Mouse (Mus musculus) kidney, embryonic 14.5 days (tissue): ENCODE results near the gene Rbm12. TPM values are rescaled to one million over a fixed set of nuclear protein-coding genes. Genes with fewer than 3 reads are reported as not detected.
A peak's percentile ranks its signal among the peaks of the same experiment; 100 is the strongest.

Experiments
- ATAC-seq: fragments of 200-750 bp; cut with Nextera tagmentation; 2 replicates; pipeline ENCODE4 v1.8.0; 2017; ENCODE audit warnings: moderate number of reproducible peaks, mild to moderate bottlenecking, moderate TSS enrichment, moderate library complexity; ENCODE audit not compliant: low FRiP score, low TSS enrichment
- H3K27ac ChIP-seq: fragments of 300-500 bp; sonication (generic); 2 replicates; pipeline ENCODE4 v1.5.1; 2014; ENCODE audit warnings: low read depth, mild to moderate bottlenecking, low read length, moderate library complexity, mixed read lengths
- H3K27me3 ChIP-seq: fragments of 300-500 bp; sonication (generic); 2 replicates; pipeline ENCODE4 v1.6.1; 2014; ENCODE audit warnings: mild to moderate bottlenecking, low read length; ENCODE audit not compliant: control insufficient read depth, insufficient read depth
- H3K36me3 ChIP-seq: fragments of 300-500 bp; sonication (generic); 2 replicates; pipeline ENCODE4 v1.6.1; 2014; ENCODE audit warnings: low read length, mixed read lengths; ENCODE audit not compliant: control insufficient read depth, insufficient read depth
- H3K4me1 ChIP-seq: fragments of 300-500 bp; sonication (generic); 2 replicates; pipeline ENCODE4 v1.6.1; 2014; ENCODE audit warnings: low read length, mixed read lengths; ENCODE audit not compliant: control insufficient read depth, insufficient read depth
- H3K4me2 ChIP-seq: fragments of 300-500 bp; sonication (generic); replicated peaks from 2 replicates; pipeline ENCODE4 v1.6.1; 2014; ENCODE audit warnings: low read depth, mild to moderate bottlenecking, low read length
- H3K4me3 ChIP-seq: fragments of 300-500 bp; sonication (generic); 2 replicates; pipeline ENCODE4 v1.5.1; 2014; ENCODE audit warnings: mild to moderate bottlenecking, low read length
- H3K9ac ChIP-seq: fragments of 300-500 bp; sonication (generic); 2 replicates; pipeline ENCODE4 v1.6.1; 2014; ENCODE audit warnings: low read depth, mild to moderate bottlenecking, low read length, moderate library complexity
- H3K9me3 ChIP-seq: fragments of 300-500 bp; sonication (generic); 2 replicates; pipeline ENCODE4 v1.6.1; 2016; ENCODE audit warnings: low read length; ENCODE audit not compliant: control insufficient read depth
- WGBS: fragments of 180-500 bp; shearing (Covaris S2); extraction: QIAGEN DNeasy Blood & Tissue Kit; methylation state at CpG from one replicate; pipeline ENCODE4 v1.1.7; 2014; 5-methylcytosine and 5-hydroxymethylcytosine counted together
- polyA plus RNA-seq: library from polyadenylated mRNA; unstranded; fragments of >200 nt; fragmentation: Nextera tagmentation; extraction: Ambion mirVana; gene quantifications from 2 replicates; pipeline ENCODE4 v1.2.1, GENCODE M21; 2014

The Rbm12 gene
- polyA plus RNA-seq, 1 experiment from 2014 or later: 37.2 TPM

DNA sequence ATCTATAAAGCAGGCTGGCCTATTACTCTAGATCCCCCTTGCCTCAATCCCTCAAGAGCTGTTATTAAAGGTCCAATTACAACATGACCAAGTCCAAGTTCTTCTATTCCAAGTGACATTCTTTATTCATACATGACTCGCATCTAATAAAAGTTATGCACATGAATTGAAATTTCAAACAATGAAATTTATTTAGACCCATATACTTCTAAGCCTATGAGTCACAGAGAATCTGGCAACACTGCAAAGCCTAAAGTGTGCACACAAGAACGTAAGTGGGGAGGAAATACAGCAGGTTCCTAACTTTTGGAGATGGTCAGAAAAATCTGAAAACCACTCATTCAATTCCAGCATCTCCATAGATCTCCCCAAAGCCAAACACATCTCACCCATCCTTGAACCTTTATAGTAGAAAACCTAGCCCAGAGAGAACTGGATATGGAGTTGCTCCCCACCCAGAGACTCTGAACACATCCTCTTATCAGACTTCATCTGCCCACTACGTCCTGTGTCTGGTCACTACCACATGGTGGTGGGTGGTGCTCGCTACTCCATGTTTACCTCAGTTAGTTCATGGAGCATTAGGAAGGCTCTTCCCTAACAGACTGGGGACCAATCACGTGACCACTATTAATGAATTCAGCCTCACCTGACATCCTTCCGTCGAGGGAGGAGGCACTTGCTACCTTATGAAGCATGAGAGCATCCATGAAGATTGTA is 24.2 kb downstream of the Rbm12 start:
- 86% methylated on average over 7 of the region's 7 CpGs for WGBS
- Histone ChIP-seq H3K4me1 (no peaks in the 10 kb centered on the region), H3K9ac (no peak overlapping the region), H3K4me2 (no peak overlapping the region), H3K36me3 (peaks cover 12% of the 10 kb centered on the region; the same call in 1 of the 2 replicates), H3K27ac (no peak overlapping the region), H3K9me3 (no peaks in the 10 kb centered on the region), H3K27me3 (no peaks in the 10 kb centered on the region), H3K4me3 (no peak overlapping the region)
- ATAC-seq: no peak

DNA sequence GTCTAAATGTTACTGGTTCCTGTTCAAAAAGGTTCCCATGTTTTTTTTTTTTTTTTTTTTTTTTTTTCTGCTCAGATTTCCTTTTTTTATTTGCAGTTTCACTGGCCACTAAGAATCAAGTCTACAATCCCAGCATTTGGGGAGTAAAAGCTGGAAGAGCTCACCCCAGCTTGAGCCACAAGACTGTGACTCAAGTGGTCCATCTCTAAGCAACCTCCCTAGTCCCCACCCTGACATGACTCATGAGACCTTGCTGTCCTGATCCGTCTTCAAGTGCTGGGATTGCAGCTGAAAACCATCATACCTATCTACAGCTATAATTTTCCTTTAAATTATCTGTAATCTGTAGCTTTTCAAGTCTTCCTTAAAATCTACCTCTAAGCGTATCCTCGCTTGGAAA is 27.2 kb downstream of the Rbm12 start:
- H3K9ac ChIP-seq: no peak overlapping the region
- no peak overlapping the region for H3K27ac ChIP-seq
- H3K36me3 ChIP-seq: peaks cover 3% of the 10 kb centered on the region; the same call in 1 of the 2 replicates
- H3K9me3 ChIP-seq: no peaks in the 10 kb centered on the region
- WGBS: 90% methylated on average over 3 of the region's 3 CpGs
- no peaks in the 10 kb centered on the region for H3K4me1 ChIP-seq
- H3K27me3 ChIP-seq: no peaks in the 10 kb centered on the region
- no peak overlapping the region for H3K4me3 ChIP-seq
- ATAC-seq: no peak
- no peak overlapping the region for H3K4me2 ChIP-seq

DNA sequence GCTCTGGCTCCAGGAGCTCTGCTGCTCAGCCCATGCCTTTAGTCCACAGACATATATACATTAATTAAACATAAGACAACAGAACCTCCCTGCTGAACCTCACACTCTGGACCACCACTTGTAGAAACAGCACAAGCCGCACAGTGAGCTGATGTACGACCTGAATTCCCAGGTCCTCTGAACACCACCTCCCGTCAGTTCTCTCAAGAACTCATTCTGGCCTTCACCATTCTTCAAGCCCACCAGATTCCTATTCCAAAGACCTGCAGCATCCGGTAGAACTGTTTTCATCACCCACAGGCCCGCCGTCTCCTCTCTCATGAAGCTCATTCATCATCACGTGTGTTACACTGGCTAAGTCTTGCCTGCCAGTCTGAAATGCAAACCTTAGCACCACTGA is 31.4 kb downstream of the Rbm12 start:
- Histone ChIP-seq H3K4me3 (no peak overlapping the region), H3K27ac (no peak overlapping the region), H3K36me3 (peaks cover 40% of the 10 kb centered on the region), H3K4me1 (no peaks in the 10 kb centered on the region), H3K4me2 (no peak overlapping the region), H3K27me3 (no peaks in the 10 kb centered on the region), H3K9me3 (no peaks in the 10 kb centered on the region), H3K9ac (no peak overlapping the region)
- ATAC-seq: no peak
- 78% methylated on average over 7 of the region's 7 CpGs for WGBS

DNA sequence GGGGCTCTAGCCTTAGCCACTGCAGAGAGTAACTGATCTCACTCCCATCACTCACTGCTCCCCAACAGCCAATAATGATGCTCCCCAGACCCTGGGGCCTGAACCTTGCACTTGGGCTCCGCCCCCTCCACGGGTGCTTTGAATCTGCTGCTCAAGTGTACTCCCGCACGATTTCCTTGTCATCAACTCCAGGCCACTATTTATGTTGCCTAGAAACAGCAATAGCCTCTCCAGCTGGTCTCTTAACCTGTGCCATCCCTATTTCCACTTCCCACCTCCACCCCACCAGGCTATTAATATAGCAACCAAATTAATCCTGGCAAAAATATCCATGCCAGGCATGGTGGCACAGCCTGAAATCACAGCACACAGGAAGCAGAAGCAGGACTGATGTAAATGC is 32.1 kb downstream of the Rbm12 start:
- no peaks in the 10 kb centered on the region for H3K9me3 ChIP-seq
- peak; percentile 20; the same call in 1 of the 2 replicates for ATAC-seq
- H3K36me3 ChIP-seq: peaks cover 47% of the 10 kb centered on the region

DNA sequence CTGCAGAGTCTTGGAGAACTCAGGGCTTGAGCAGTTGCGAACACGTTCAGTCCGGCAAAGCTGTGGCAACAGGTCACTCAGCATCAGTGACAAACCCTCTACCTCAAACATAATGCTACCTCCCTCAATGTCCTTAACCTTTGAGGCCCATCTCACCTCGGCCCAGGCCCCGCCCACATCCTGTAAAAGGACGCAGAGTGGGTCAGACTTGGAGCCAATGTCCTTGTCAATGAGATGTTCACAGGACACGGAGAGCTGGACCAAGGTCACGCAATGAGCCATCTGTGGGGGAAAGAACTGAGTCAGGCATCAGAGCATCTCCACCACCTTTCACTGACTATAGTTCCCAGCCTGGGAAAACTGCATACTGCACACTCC is 32.6 kb downstream of the Rbm12 start:
- Histone ChIP-seq H3K4me1 (no peaks in the 10 kb centered on the region), H3K9me3 (no peaks in the 10 kb centered on the region), H3K4me2 (no peak overlapping the region), H3K9ac (no peak overlapping the region), H3K27ac (no peak overlapping the region), H3K36me3 (peaks cover 52% of the 10 kb centered on the region), H3K27me3 (no peaks in the 10 kb centered on the region), H3K4me3 (no peak overlapping the region)
- WGBS: 82% methylated on average over 8 of the region's 8 CpGs
- ATAC-seq: peak; percentile 20; the same call in 1 of the 2 replicates

More for the DNA sequence above, 32.1 kb downstream of the Rbm12 start:
- Histone ChIP-seq H3K9ac (no peak overlapping the region), H3K27ac (no peak overlapping the region), H3K4me2 (no peak overlapping the region), H3K27me3 (no peaks in the 10 kb centered on the region), H3K4me3 (no peak overlapping the region), H3K4me1 (no peaks in the 10 kb centered on the region)
- WGBS: 41% methylated on average over 4 of the region's 4 CpGs

DNA sequence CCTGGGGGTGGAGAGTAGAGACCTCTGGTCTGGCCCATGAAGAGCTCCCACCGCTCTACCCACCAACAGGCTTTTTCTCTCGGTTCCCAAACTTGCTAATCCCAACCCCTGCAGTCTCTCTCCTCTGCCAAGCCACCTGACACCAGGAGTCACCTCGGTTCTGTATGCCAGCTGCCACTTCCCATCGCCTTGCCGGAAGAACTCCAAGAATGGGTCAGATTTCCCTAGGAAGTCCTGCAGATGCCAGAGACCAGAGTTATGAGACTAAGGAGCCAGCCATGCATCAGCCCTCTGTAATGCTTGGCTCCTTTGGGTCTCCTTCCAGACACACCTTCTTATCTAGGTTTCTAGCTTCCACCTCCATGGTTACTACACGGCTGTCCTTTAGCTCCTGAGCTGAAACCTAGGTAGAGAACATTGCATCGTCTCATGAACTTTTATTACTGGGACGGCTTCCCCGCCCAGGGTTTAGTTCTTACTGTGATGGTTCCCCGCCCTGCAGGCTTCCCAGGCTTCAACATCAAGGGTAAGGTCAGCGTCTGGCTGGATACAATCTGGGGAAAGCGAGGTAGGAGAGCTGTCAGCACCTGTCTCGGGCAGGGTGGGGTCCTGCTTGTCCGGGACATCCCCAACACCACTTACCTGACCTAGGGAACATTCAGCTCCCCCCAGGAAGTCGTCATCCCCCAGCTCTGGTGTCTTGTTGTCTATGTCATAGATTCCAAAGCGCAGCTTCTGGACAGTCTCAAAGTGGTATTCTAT is 33.2 kb downstream of the Rbm12 start:
- Histone ChIP-seq H3K27ac (no peak overlapping the region), H3K9me3 (no peaks in the 10 kb centered on the region), H3K4me2 (no peak overlapping the region), H3K4me3 (no peak overlapping the region), H3K9ac (no peak overlapping the region), H3K4me1 (no peaks in the 10 kb centered on the region), H3K36me3 (peaks cover 58% of the 10 kb centered on the region), H3K27me3 (no peaks in the 10 kb centered on the region)
- WGBS: 92% methylated on average over 16 of the region's 16 CpGs
- no peak for ATAC-seq

DNA sequence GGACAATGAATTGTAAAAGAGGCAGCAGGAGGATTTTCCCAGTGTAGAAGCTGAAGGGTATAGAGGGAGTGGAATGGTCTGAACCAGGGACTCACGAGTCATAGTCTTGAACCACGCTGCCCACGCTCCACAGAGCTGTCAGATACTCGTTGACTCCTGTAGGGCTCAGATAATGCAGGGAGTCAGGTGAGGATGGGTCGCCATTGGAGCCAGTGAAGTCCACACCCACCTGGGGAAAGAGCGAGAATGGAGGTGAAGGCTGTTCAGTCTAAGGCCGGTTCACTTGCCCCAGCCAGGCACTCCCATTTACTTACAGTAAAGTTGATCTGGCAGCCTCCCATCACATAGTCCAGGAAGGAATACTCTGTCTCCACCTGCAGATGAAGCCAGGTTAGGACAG is 34.3 kb downstream of the Rbm12 start:
- no peak overlapping the region for H3K4me3 ChIP-seq
- H3K9me3 ChIP-seq: no peaks in the 10 kb centered on the region
- H3K9ac ChIP-seq: no peak overlapping the region
- no peak for ATAC-seq
- 95% methylated on average over 7 of the region's 7 CpGs for WGBS
- peaks cover 70% of the 10 kb centered on the region for H3K36me3 ChIP-seq
- H3K27ac ChIP-seq: no peak overlapping the region
- H3K27me3 ChIP-seq: no peaks in the 10 kb centered on the region
- H3K4me1 ChIP-seq: no peaks in the 10 kb centered on the region
- no peak overlapping the region for H3K4me2 ChIP-seq

DNA sequence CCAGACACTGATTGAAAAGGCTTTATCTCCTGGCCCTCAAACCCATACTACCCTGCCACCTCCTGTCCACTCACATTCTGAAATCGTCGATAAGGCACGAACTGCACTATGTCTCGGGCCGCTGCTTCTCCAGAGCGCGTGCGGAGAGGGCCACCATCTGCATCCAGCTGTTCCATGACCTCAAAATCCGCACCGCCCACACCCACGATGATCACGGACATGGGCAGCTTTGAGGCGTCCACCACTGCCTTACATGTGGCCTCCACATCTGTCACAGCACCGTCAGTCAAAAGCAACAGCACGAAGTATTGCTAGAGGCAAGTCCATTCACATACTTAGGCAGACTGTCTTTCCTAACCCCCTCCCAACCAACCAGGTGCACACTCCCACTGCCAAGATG is 38.1 kb downstream of the Rbm12 start:
- no peak overlapping the region for H3K4me2 ChIP-seq
- H3K9ac ChIP-seq: no peak overlapping the region
- no peak overlapping the region for H3K4me3 ChIP-seq
- H3K36me3 ChIP-seq: peaks cover 92% of the 10 kb centered on the region
- 85% methylated on average over 15 of the region's 15 CpGs for WGBS
- H3K4me1 ChIP-seq: no peaks in the 10 kb centered on the region
- no peak overlapping the region for H3K27ac ChIP-seq
- ATAC-seq: no peak
- H3K27me3 ChIP-seq: no peaks in the 10 kb centered on the region
- H3K9me3 ChIP-seq: no peaks in the 10 kb centered on the region

DNA sequence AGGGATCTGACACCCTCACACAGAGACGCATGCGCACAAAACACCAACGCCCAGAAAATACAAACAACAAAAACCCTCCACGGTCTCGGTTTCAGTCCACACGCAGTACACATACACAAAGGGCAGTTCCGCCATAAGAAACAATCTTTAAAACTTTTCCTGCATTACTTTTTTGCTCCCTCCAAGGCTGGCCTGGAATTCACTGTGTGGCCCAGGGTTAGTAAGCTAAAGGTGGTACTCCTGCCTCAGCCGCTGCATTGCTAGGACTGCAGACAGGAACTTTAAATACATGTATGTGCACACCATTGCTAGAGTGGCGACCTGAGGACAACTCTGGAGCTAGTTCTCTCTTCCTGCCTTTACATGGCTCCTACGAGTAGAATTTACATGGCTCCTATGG is 40.5 kb downstream of the Rbm12 start:
- Histone ChIP-seq H3K36me3 (peaks cover 70% of the 10 kb centered on the region), H3K9me3 (no peaks in the 10 kb centered on the region), H3K4me2 (no peak overlapping the region), H3K4me1 (no peaks in the 10 kb centered on the region), H3K9ac (no peak overlapping the region), H3K27me3 (no peaks in the 10 kb centered on the region), H3K4me3 (no peak overlapping the region), H3K27ac (no peak overlapping the region)
- no peak for ATAC-seq
- 94% methylated on average over 10 of the region's 10 CpGs for WGBS
